In genomic region chr4:151994228-151995171, GRCm38 (mm10) we compare ENCODE assay signal across 8 mouse cellular contexts. TPM values are rescaled to one million over a fixed set of nuclear protein-coding genes. Genes with fewer than 3 reads are reported as not detected.
DNase-seq lines count a peak whose midpoint lies in the region; ATAC-seq and TF ChIP-seq lines count a peak whose summit lies in the region.

No protein-coding gene starts in this region.

- H3K9ac ChIP-seq in forebrain, embryonic 14.5 days (ENCODE audit: low read length), result peak overlapping the region; percentile 89
- peak overlapping the region; percentile 97 for H3K9ac ChIP-seq in kidney, embryonic 15.5 days

- H3K4me3 ChIP-seq in left cerebral cortex, adult 2 months, result peak overlapping the region; percentile 97
- H3K4me3 ChIP-seq in forebrain, embryonic 14.5 days (ENCODE audit: low read depth, low read length), result peak overlapping the region; percentile 97
- H3K4me3 ChIP-seq in kidney, embryonic 15.5 days (replicated peaks), result peak overlapping the region; percentile 98

- no peak overlapping the region for H3K27ac ChIP-seq in left cerebral cortex, adult 2 months
- H3K27ac ChIP-seq in forebrain, embryonic 14.5 days (ENCODE audit: low read depth, low read length), result peak overlapping the region; percentile 14; the same call in 1 of the 2 replicates
- peak overlapping the region; percentile 92 for H3K27ac ChIP-seq in kidney, embryonic 15.5 days

- no peak for DNase-seq in left cerebral cortex, adult 2 months (ENCODE audit: extremely low spot score in 1 of 2, low spot score in 2 of 2)
- DNase-seq in left cerebral cortex, postnatal 25 days (ENCODE audit: low spot score in 2 of 2), result no peak
- DNase-seq in adrenal gland, adult 2 months, result peak; percentile 67
- peak; percentile 34 for DNase-seq in forebrain, embryonic 14.5 days (ENCODE audit: low spot score)
- peak; percentile 74 for DNase-seq in testis, postnatal 14 days (ENCODE audit: low spot score)
- DNase-seq in left cerebral cortex, adult 11 months (ENCODE audit: low spot score), result no peak

- peak overlapping the region; percentile 86 for H3K4me2 ChIP-seq in forebrain, embryonic 14.5 days (ENCODE audit: low read length)
- H3K4me2 ChIP-seq in kidney, embryonic 15.5 days, result peak overlapping the region; percentile 88

- 2% methylated on average over 55 of the region's 61 CpGs for WGBS in forebrain, embryonic 14.5 days
- 1% methylated on average over 61 of the region's 61 CpGs for WGBS in kidney, embryonic 15.5 days

- H3K9me3 ChIP-seq in forebrain, embryonic 14.5 days (replicated peaks; ENCODE audit: control insufficient read depth, low read length), result no peaks in the 10 kb centered on the region
- H3K9me3 ChIP-seq in kidney, embryonic 15.5 days (replicated peaks), result no peaks in the 10 kb centered on the region

- H3K36me3 ChIP-seq in forebrain, embryonic 14.5 days (ENCODE audit: control insufficient read depth, insufficient read depth, low read length), result peaks cover 29% of the 10 kb centered on the region
- H3K36me3 ChIP-seq in kidney, embryonic 15.5 days, result peaks cover 43% of the 10 kb centered on the region

- TF ChIP-seq CTCF in left cerebral cortex, adult 2 months (IDR thresholded peaks at IDR 0.05), result no peak

- intact Hi-C loops in left cerebral cortex, adult 2 months (cut with DNase I), result no loop called here
- intact Hi-C loops in left cerebral cortex, postnatal 25 days (cut with DNase I), result no loop called here

- no peaks in the 10 kb centered on the region for H3K27me3 ChIP-seq in forebrain, embryonic 14.5 days (replicated peaks; ENCODE audit: control insufficient read depth, insufficient read depth, low read length)
- H3K27me3 ChIP-seq in kidney, embryonic 15.5 days, result no peaks in the 10 kb centered on the region

- H3K4me1 ChIP-seq in forebrain, embryonic 14.5 days (ENCODE audit: control insufficient read depth, insufficient read depth, low read length), result peaks cover 11% of the 10 kb centered on the region
- peaks cover 25% of the 10 kb centered on the region for H3K4me1 ChIP-seq in kidney, embryonic 15.5 days

- ATAC-seq in forebrain, embryonic 14.5 days, result no peak
- no peak for ATAC-seq in kidney, embryonic 15.5 days (replicated peaks; ENCODE audit: low FRiP score)
- ATAC-seq in megakaryocyte-erythroid progenitor cell, adult 5-6 weeks (replicated peaks; ENCODE audit: low FRiP score, low TSS enrichment, poor library complexity, severe bottlenecking), result peak; percentile 67

RNA-seq across cellular contexts. Expression of gene Phf13, which starts 1.6 kb away (rescaled TPM):
- 10 to 100 TPM; 18.9 to 19.6 TPM for total RNA-seq in left cerebral cortex, adult 2 months (2021)
- total RNA-seq in left cerebral cortex, postnatal 25 days (2021), result 10 to 100 TPM; 13.1 to 13.9 TPM
- total RNA-seq in adrenal gland, adult 2 months (2021), result 10 to 100 TPM; 12.1 to 14.2 TPM
- 22.8 and 24.3 TPM in 2 replicates for polyA plus RNA-seq in adrenal gland, adult 2 months (2012; rRNA removed)
- polyA plus RNA-seq in forebrain, embryonic 14.5 days (2014; fragmentation: Nextera tagmentation; extraction: Ambion mirVana), result 11.8 and 14.6 TPM in 2 replicates
- polyA plus RNA-seq in kidney, embryonic 15.5 days (2015; fragmentation: Nextera tagmentation; extraction: Ambion mirVana), result 31.2 and 32.1 TPM in 2 replicates
- 0.15 and 0.52 TPM in 2 replicates for total RNA-seq in megakaryocyte-erythroid progenitor cell, adult 5-6 weeks (2014; fragmentation: Nextera tagmentation)
- total RNA-seq in megakaryocyte-erythroid progenitor cell, adult 5-6 weeks (2017), result 0.09 and 1.5 TPM in 2 replicates

RNA-seq across cellular contexts. Expression of gene Thap3, which starts 5.7 kb away (rescaled TPM):
- 10 to 100 TPM; 19.2 to 20.7 TPM for total RNA-seq in left cerebral cortex, adult 2 months (2021)
- total RNA-seq in left cerebral cortex, postnatal 25 days (2021), result 10 to 100 TPM; 16.5 to 20.4 TPM
- total RNA-seq in adrenal gland, adult 2 months (2021), result 10 to 100 TPM; 13.8 to 24.1 TPM
- polyA plus RNA-seq in adrenal gland, adult 2 months (2012; rRNA removed), result 64.6 and 88.7 TPM in 2 replicates
- 29.7 and 30.0 TPM in 2 replicates for polyA plus RNA-seq in forebrain, embryonic 14.5 days (2014; fragmentation: Nextera tagmentation; extraction: Ambion mirVana)
- polyA plus RNA-seq in kidney, embryonic 15.5 days (2015; fragmentation: Nextera tagmentation; extraction: Ambion mirVana), result 39.2 and 44.8 TPM in 2 replicates
- total RNA-seq in megakaryocyte-erythroid progenitor cell, adult 5-6 weeks (2014; fragmentation: Nextera tagmentation), result 2.1 and 7.3 TPM in 2 replicates
- 1.4 and 9.6 TPM in 2 replicates for total RNA-seq in megakaryocyte-erythroid progenitor cell, adult 5-6 weeks (2017)

RNA-seq across cellular contexts. Expression of gene Klhl21, which starts 14.1 kb away (rescaled TPM):
- 10 to 100 TPM; 18.5 to 19.3 TPM for total RNA-seq in left cerebral cortex, adult 2 months (2021)
- total RNA-seq in left cerebral cortex, postnatal 25 days (2021), result 10 to 100 TPM; 13.5 to 16.4 TPM
- 10 to 100 TPM; 17.8 to 23.7 TPM for total RNA-seq in adrenal gland, adult 2 months (2021)
- 70.8 and 71.2 TPM in 2 replicates for polyA plus RNA-seq in adrenal gland, adult 2 months (2012; rRNA removed)
- 0.69 and 1.8 TPM in 2 replicates for polyA plus RNA-seq in forebrain, embryonic 14.5 days (2014; fragmentation: Nextera tagmentation; extraction: Ambion mirVana)
- polyA plus RNA-seq in kidney, embryonic 15.5 days (2015; fragmentation: Nextera tagmentation; extraction: Ambion mirVana), result 11.7 and 12.5 TPM in 2 replicates
- total RNA-seq in megakaryocyte-erythroid progenitor cell, adult 5-6 weeks (2014; fragmentation: Nextera tagmentation), result 7.0 and 7.6 TPM in 2 replicates
- total RNA-seq in megakaryocyte-erythroid progenitor cell, adult 5-6 weeks (2017), result 5.1 and 8.3 TPM in 2 replicates

RNA-seq across cellular contexts. Expression of gene Zbtb48, which starts 33.0 kb away (rescaled TPM):
- 10 to 100 TPM; 13.6 to 13.9 TPM for total RNA-seq in left cerebral cortex, adult 2 months (2021)
- 10 to 100 TPM; 13.6 to 15.5 TPM for total RNA-seq in left cerebral cortex, postnatal 25 days (2021)
- 10 to 100 TPM in 1 of 2 experiments, 1 to 10 TPM in 1; 7.9 to 10.2 TPM for total RNA-seq in adrenal gland, adult 2 months (2021)
- polyA plus RNA-seq in adrenal gland, adult 2 months (2012; rRNA removed), result 9.1 and 10.5 TPM in 2 replicates
- 17.2 and 21.6 TPM in 2 replicates for polyA plus RNA-seq in forebrain, embryonic 14.5 days (2014; fragmentation: Nextera tagmentation; extraction: Ambion mirVana)
- polyA plus RNA-seq in kidney, embryonic 15.5 days (2015; fragmentation: Nextera tagmentation; extraction: Ambion mirVana), result 17.7 and 23.8 TPM in 2 replicates
- 6.6 and 27.2 TPM in 2 replicates for total RNA-seq in megakaryocyte-erythroid progenitor cell, adult 5-6 weeks (2014; fragmentation: Nextera tagmentation)
- total RNA-seq in megakaryocyte-erythroid progenitor cell, adult 5-6 weeks (2017), result 7.0 and 10.6 TPM in 2 replicates

RNA-seq across cellular contexts. Expression of gene Tas1r1, which starts 43.9 kb away (rescaled TPM):
- under 1 TPM; 0.49 to 0.95 TPM for total RNA-seq in left cerebral cortex, adult 2 months (2021)
- total RNA-seq in left cerebral cortex, postnatal 25 days (2021), result under 1 TPM; 0.37 to 0.76 TPM
- total RNA-seq in adrenal gland, adult 2 months (2021), result 1 to 10 TPM in 1 of 2 experiments, not detected in 1; 1.4 TPM
- polyA plus RNA-seq in adrenal gland, adult 2 months (2012; rRNA removed), result 0.09 TPM in 1 of 2 replicates, not detected in the other
- polyA plus RNA-seq in forebrain, embryonic 14.5 days (2014; fragmentation: Nextera tagmentation; extraction: Ambion mirVana), result 0.32 and 0.70 TPM in 2 replicates
- 0.45 and 0.86 TPM in 2 replicates for polyA plus RNA-seq in kidney, embryonic 15.5 days (2015; fragmentation: Nextera tagmentation; extraction: Ambion mirVana)
- total RNA-seq in megakaryocyte-erythroid progenitor cell, adult 5-6 weeks (2014; fragmentation: Nextera tagmentation), result 0.74 TPM in 1 of 2 replicates, not detected in the other
- total RNA-seq in megakaryocyte-erythroid progenitor cell, adult 5-6 weeks (2017), result 0.88 TPM in 1 of 2 replicates, not detected in the other

Comparison
In these comparisons a context has a peak if more than half of its experiments do, and no peak if none do; other contexts are left out.
1. DNase-seq: peak in adrenal gland, adult 2 months (single experiment), forebrain, embryonic 14.5 days (single experiment) and testis, postnatal 14 days (single experiment); none in left cerebral cortex, adult 2 months (0 of 2), left cerebral cortex, postnatal 25 days (0 of 2) and left cerebral cortex, adult 11 months (single experiment).
2. RNA of gene Phf13, which starts 1.6 kb away (total RNA-seq): 18.9 to 19.6 TPM in left cerebral cortex, adult 2 months, 12.1 to 14.2 TPM in adrenal gland, adult 2 months and 13.1 to 13.9 TPM in left cerebral cortex, postnatal 25 days; 0.09 to 1.5 TPM in megakaryocyte-erythroid progenitor cell, adult 5-6 weeks; every median in the first group is over 4 times any median in the second.
3. Peak in every context shown above with its lines, with median percentiles within 50 percentile points of each other: H3K4me3 ChIP-seq.